Mouse (Mus musculus): ENCODE results near the gene Gm37419. TPM values are rescaled to one million over a fixed set of nuclear protein-coding genes. Genes with fewer than 3 reads are reported as not detected.
A peak's percentile ranks its signal among the peaks of the same experiment; 100 is the strongest.

Gene Gm37419
- polyA plus RNA-seq, 1 experiment, result not detected

DNA sequence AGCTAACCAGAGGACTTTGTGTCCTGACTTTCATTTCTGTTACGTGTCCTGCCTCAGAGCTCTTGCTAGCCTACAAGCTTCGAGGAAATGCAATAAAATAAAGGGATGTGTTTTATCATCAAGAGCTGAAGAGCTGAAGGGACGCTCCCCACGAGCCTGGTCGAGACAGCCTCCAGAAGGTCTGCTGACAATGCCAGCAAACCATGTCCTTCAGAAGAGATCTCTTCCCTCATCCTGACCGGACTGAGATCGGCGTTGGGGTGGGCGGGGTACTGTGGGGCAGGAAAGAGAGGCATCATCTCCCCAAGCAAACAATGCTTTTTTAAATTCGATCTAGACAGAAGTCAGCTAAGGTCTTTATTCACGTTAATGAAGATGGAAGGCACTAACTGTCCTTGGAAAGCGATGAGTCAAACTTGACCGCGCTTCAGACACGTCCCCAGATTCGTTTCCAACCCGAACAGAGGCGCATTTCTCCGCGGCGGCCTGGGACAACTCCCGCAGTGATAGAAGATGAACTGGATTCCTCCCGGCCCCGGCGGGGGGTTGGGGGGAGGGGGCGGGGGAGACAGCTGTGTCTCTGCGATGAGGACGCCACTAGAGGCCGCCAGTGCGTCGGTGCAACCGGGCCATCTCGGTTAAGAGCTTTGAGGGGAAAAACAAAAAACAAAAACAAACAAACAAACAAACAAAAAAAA, 5.2 kb upstream of the Gm37419 start:
- Histone ChIP-seq H3K4me3 (replicated peaks) (peak overlapping the region; percentile 43), H3K9me3 (ENCODE audit: control insufficient read depth, low read length) (peaks cover 3% of the 10 kb centered on the region; the same call in 1 of the 2 replicates), H3K4me1 (ENCODE audit: control insufficient read depth) (peaks cover 10% of the 10 kb centered on the region), H3K36me3 (ENCODE audit: control insufficient read depth) (no peaks in the 10 kb centered on the region), H3K27me3 (ENCODE audit: control insufficient read depth) (peaks cover 91% of the 10 kb centered on the region)
- TF ChIP-seq GATA1 (IDR thresholded peaks at IDR 0.05; ENCODE audit: low read length) (no peak), TAL1 (IDR thresholded peaks at IDR 0.05; ENCODE audit: low read length) (no peak)

DNA sequence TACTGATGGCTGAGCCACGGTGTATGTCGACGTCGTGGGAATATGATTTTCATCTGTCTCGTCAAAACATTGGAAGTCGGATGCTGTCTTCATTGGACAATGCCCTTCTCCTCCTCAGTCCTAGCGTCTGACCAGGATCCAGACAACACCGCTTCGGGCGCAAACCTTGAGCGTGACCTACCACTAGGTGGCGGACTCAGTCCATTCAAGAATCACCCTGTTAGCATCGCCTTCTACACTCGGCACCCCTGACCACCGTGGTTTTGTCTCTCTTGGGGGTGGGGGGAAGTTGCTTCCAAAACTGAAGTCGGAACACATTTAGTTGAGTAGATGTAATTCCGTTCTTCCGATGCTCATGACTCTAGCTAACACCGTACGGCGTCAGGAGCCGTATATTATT, 4.1 kb upstream of the Gm37419 start:
- Histone ChIP-seq H3K4me3 (replicated peaks) (no peak overlapping the region), H3K27me3 (ENCODE audit: control insufficient read depth) (peaks cover 100% of the 10 kb centered on the region)

GRCm38 (mm10) chr16:23984760-23985466, 3.4 kb upstream of the Gm37419 start:
- H3K36me3 ChIP-seq (ENCODE audit: control insufficient read depth), result no peaks in the 10 kb centered on the region
- peak overlapping the region; percentile 36 for H3K4me3 ChIP-seq (replicated peaks)
- TF ChIP-seq TAL1 (IDR thresholded peaks at IDR 0.05; ENCODE audit: low read length) (no peak), GATA1 (IDR thresholded peaks at IDR 0.05; ENCODE audit: low read length) (no peak)
- H3K9me3 ChIP-seq (ENCODE audit: control insufficient read depth, low read length), result peaks cover 6% of the 10 kb centered on the region; the same call in 1 of the 2 replicates
- H3K4me1 ChIP-seq (ENCODE audit: control insufficient read depth), result peaks cover 17% of the 10 kb centered on the region
- peaks cover 100% of the 10 kb centered on the region for H3K27me3 ChIP-seq (ENCODE audit: control insufficient read depth)

More for the DNA sequence above, 4.1 kb upstream of the Gm37419 start:
- TF ChIP-seq GATA1 (IDR thresholded peaks at IDR 0.05; ENCODE audit: low read length), result no peak
- no peak for TF ChIP-seq TAL1 (IDR thresholded peaks at IDR 0.05; ENCODE audit: low read length)
- Histone ChIP-seq H3K9me3 (ENCODE audit: control insufficient read depth, low read length) (peaks cover 6% of the 10 kb centered on the region; the same call in 1 of the 2 replicates), H3K36me3 (ENCODE audit: control insufficient read depth) (no peaks in the 10 kb centered on the region), H3K4me1 (ENCODE audit: control insufficient read depth) (peaks cover 15% of the 10 kb centered on the region)

GRCm38 (mm10) chr16:23985467-23985861, 2.8 kb upstream of the Gm37419 start:
- Histone ChIP-seq H3K9me3 (ENCODE audit: control insufficient read depth, low read length) (peaks cover 6% of the 10 kb centered on the region; the same call in 1 of the 2 replicates), H3K4me1 (ENCODE audit: control insufficient read depth) (peaks cover 17% of the 10 kb centered on the region), H3K27me3 (ENCODE audit: control insufficient read depth) (peaks cover 100% of the 10 kb centered on the region), H3K4me3 (replicated peaks) (no peak overlapping the region), H3K36me3 (ENCODE audit: control insufficient read depth) (no peaks in the 10 kb centered on the region)
- TF ChIP-seq GATA1 (IDR thresholded peaks at IDR 0.05; ENCODE audit: low read length), result no peak
- TF ChIP-seq TAL1 (IDR thresholded peaks at IDR 0.05; ENCODE audit: low read length), result no peak

DNA sequence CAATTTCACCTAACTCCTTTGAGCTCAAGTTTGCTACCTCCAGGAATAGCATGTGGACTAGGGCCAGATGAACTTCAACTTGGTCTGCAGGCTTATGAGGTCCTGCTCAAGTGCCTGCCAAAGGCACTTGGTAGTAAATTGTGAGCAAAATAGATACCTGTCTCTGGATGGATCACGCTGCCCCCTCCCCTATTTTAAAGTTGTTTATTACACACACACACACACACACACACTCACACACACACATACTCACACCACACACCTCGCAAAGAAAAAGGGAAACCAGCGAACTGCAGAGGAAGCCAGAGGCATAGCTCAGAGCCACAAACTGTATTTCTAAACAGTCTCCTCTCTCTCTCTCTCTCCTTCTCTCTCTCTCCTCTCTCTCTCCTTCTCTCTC, 2.1 kb upstream of the Gm37419 start:
- Histone ChIP-seq H3K4me3 (replicated peaks) (no peak overlapping the region), H3K27me3 (ENCODE audit: control insufficient read depth) (peaks cover 100% of the 10 kb centered on the region), H3K9me3 (ENCODE audit: control insufficient read depth, low read length) (peaks cover 6% of the 10 kb centered on the region; the same call in 1 of the 2 replicates), H3K4me1 (ENCODE audit: control insufficient read depth) (peaks cover 17% of the 10 kb centered on the region), H3K36me3 (ENCODE audit: control insufficient read depth) (no peaks in the 10 kb centered on the region)
- TF ChIP-seq GATA1 (IDR thresholded peaks at IDR 0.05; ENCODE audit: low read length) (no peak), TAL1 (IDR thresholded peaks at IDR 0.05; ENCODE audit: low read length) (no peak)

DNA sequence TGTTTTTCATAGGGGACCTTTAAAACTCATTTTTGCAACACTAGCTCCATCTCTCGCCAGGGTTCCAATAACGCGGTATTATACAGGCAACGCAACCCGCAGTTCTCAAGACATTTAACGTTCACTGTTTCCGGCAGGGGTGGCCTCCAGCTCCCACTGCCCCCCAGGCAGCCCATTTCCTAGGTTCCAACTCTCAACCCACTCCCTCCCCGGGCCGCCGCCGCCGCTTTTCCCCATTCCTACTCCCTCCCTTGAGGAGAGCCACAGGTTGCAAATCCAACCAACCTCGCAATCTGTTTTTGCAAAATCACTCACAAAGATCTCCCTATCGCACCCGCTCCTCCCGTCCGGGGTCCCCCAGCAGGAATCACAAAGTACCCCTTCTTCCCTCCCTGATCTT, 1.4 kb upstream of the Gm37419 start:
- Histone ChIP-seq H3K9me3 (ENCODE audit: control insufficient read depth, low read length) (peaks cover 6% of the 10 kb centered on the region; the same call in 1 of the 2 replicates), H3K36me3 (ENCODE audit: control insufficient read depth) (no peaks in the 10 kb centered on the region), H3K4me3 (replicated peaks) (peak overlapping the region; percentile 65), H3K4me1 (ENCODE audit: control insufficient read depth) (peaks cover 17% of the 10 kb centered on the region), H3K27me3 (ENCODE audit: control insufficient read depth) (peaks cover 100% of the 10 kb centered on the region)
- TF ChIP-seq GATA1 (IDR thresholded peaks at IDR 0.05; ENCODE audit: low read length) (no peak), TAL1 (IDR thresholded peaks at IDR 0.05; ENCODE audit: low read length) (no peak)

DNA sequence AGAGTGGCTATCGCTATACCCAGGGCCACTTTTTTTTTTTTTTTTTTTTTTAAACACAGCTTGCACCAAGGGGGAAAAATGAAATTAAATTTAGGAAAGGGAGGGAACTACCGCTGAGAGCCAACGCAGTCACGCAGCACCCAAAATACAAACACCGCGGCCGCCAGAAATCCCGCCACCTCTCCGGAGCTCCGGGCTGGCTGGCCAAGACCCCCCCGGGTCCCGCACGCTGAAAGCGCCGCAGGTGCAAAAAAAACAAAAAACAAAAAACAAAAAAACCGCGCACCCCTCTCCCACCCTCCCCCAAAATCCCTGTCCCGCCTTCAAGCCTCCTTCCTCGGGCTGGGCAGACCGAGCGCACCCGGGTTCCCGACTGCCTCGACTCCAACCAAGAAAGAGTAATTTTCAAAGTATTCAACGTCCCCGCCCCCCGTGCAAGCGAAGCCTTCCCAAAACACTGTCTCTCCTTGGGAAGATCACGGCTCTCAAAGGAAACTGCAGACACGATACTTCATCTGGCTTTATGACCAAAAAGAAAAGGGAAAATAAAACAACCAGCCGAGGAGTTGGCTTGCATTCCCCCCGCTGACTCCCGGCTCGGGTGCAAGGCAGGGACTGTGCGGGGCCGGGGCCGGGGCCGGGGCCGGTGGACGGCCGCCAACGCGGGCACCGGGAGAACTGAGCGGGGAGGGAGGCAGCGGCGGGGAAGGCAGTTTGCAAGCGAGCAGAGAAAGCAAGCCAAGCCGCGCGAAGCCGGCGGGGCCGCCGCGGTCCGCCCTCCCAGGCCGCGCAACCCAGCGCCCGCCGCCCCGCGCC, 733 bp upstream of the Gm37419 start:
- Histone ChIP-seq H3K4me3 (replicated peaks) (peak overlapping the region; percentile 65), H3K4me1 (ENCODE audit: control insufficient read depth) (peaks cover 16% of the 10 kb centered on the region), H3K36me3 (ENCODE audit: control insufficient read depth) (no peaks in the 10 kb centered on the region), H3K27me3 (ENCODE audit: control insufficient read depth) (peaks cover 100% of the 10 kb centered on the region), H3K9me3 (ENCODE audit: control insufficient read depth, low read length) (peaks cover 6% of the 10 kb centered on the region; the same call in 1 of the 2 replicates)
- TF ChIP-seq GATA1 (IDR thresholded peaks at IDR 0.05; ENCODE audit: low read length) (no peak), TAL1 (IDR thresholded peaks at IDR 0.05; ENCODE audit: low read length) (no peak)

- peaks cover 11% of the 10 kb centered on the region for H3K4me1 ChIP-seq (ENCODE audit: control insufficient read depth)
- H3K9me3 ChIP-seq (ENCODE audit: control insufficient read depth, low read length), result peaks cover 6% of the 10 kb centered on the region; the same call in 1 of the 2 replicates
- no peaks in the 10 kb centered on the region for H3K36me3 ChIP-seq (ENCODE audit: control insufficient read depth)
- H3K27me3 ChIP-seq (ENCODE audit: control insufficient read depth), result peaks cover 100% of the 10 kb centered on the region
- TF ChIP-seq TAL1 (IDR thresholded peaks at IDR 0.05; ENCODE audit: low read length) (no peak), GATA1 (IDR thresholded peaks at IDR 0.05; ENCODE audit: low read length) (no peak)
- peak overlapping the region; percentile 65 for H3K4me3 ChIP-seq (replicated peaks)
Observed at GRCm38 (mm10) chr16:23988157-23988465, 171 bp upstream of the Gm37419 start.
